Mouse (Mus musculus): ENCODE measurements around the gene Ywhag. TPM values are rescaled to one million over a fixed set of nuclear protein-coding genes. Genes with fewer than 3 reads are reported as not detected.

Ywhag gene
- polyA plus RNA-seq, 1 experiment, result 227 TPM

- no peak overlapping the region for H3K4me3 ChIP-seq (ENCODE audit: insufficient read depth, poor library complexity, severe bottlenecking)
- no peak overlapping the region for H3ac ChIP-seq (ENCODE audit: control insufficient read depth, insufficient read length, low read depth)
- peaks cover 79% of the 10 kb centered on the region for H3K36me3 ChIP-seq (ENCODE audit: control insufficient read depth, insufficient read depth)
- H3K27me3 ChIP-seq (ENCODE audit: control insufficient read depth, insufficient read depth, insufficient read length), result no peaks in the 10 kb centered on the region
- peak; percentile 25 for TF ChIP-seq MAX (IDR thresholded peaks at IDR 0.05)
- TF ChIP-seq FOSL1 (IDR thresholded peaks at IDR 0.05; ENCODE audit: insufficient read depth, low read length, poor library complexity, severe bottlenecking), result peak; percentile 87
- TF ChIP-seq CEBPB (IDR thresholded peaks at IDR 0.05; ENCODE audit: low read depth), result no peak
- no peak for TF ChIP-seq MYOG (IDR thresholded peaks at IDR 0.05; ENCODE audit: control insufficient read depth, extremely low read depth, insufficient read length)
- H3K79me2 ChIP-seq (ENCODE audit: control insufficient read depth, insufficient read depth), result peaks cover 100% of the 10 kb centered on the region
- H3K79me3 ChIP-seq (ENCODE audit: low read depth), result peaks cover 91% of the 10 kb centered on the region
Measured at GRCm38 (mm10) chr5:135911633-135912220, 22.7 kb downstream of the Ywhag start.

GRCm38 (mm10) chr5:135910813-135911212, 23.6 kb downstream of the Ywhag start:
- Histone ChIP-seq H3K27me3 (ENCODE audit: control insufficient read depth, insufficient read depth, insufficient read length) (no peaks in the 10 kb centered on the region), H3K79me3 (ENCODE audit: low read depth) (peaks cover 88% of the 10 kb centered on the region), H3K79me2 (ENCODE audit: control insufficient read depth, insufficient read depth) (peaks cover 97% of the 10 kb centered on the region), H3K36me3 (ENCODE audit: control insufficient read depth, insufficient read depth) (peaks cover 79% of the 10 kb centered on the region), H3K4me3 (ENCODE audit: insufficient read depth, poor library complexity, severe bottlenecking) (no peak overlapping the region), H3ac (ENCODE audit: control insufficient read depth, insufficient read length, low read depth) (no peak overlapping the region)
- TF ChIP-seq MYOG (IDR thresholded peaks at IDR 0.05; ENCODE audit: control insufficient read depth, extremely low read depth, insufficient read length), result no peak
- no peak for TF ChIP-seq MAX (IDR thresholded peaks at IDR 0.05)
- TF ChIP-seq FOSL1 (IDR thresholded peaks at IDR 0.05; ENCODE audit: insufficient read depth, low read length, poor library complexity, severe bottlenecking), result no peak
- TF ChIP-seq MYOD1 (IDR thresholded peaks at IDR 0.05; ENCODE audit: control insufficient read depth, insufficient read length, low read depth), result no peak
- no peak for TF ChIP-seq CEBPB (IDR thresholded peaks at IDR 0.05; ENCODE audit: low read depth)
- TF ChIP-seq USF1 (IDR thresholded peaks at IDR 0.05; ENCODE audit: low read depth), result no peak
- no peak for TF ChIP-seq CTCF (IDR thresholded peaks at IDR 0.05; ENCODE audit: control insufficient read depth, insufficient read depth, insufficient read length)

DNA sequence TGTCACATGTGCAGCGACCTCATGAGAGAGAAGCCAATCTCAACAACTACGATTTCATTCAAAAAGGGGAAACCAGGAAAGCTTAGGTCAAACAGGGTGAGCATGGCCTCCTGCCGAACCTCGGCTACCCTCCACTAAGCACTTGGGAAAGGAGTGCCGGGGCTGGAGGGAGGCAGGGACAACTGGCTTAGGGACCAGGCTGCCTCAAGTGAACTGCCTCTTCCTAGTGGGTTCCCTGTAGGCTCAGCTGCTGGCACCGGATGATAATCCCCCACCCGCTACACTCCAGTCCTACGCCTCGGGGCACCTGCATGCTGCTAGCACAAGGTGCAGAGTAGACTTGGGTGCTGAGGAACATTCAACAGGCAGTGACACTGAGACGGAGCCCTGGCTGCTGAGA, 24.8 kb downstream of the Ywhag start:
- Histone ChIP-seq H3K27me3 (ENCODE audit: control insufficient read depth, insufficient read depth, insufficient read length) (no peaks in the 10 kb centered on the region), H3K4me3 (ENCODE audit: insufficient read depth, poor library complexity, severe bottlenecking) (no peak overlapping the region), H3K36me3 (ENCODE audit: control insufficient read depth, insufficient read depth) (peaks cover 83% of the 10 kb centered on the region), H3ac (ENCODE audit: control insufficient read depth, insufficient read length, low read depth) (no peak overlapping the region), H3K79me2 (ENCODE audit: control insufficient read depth, insufficient read depth) (peaks cover 86% of the 10 kb centered on the region), H3K79me3 (ENCODE audit: low read depth) (peaks cover 76% of the 10 kb centered on the region)
- no peak for TF ChIP-seq MYOG (IDR thresholded peaks at IDR 0.05; ENCODE audit: control insufficient read depth, extremely low read depth, insufficient read length)
- TF ChIP-seq MYOD1 (IDR thresholded peaks at IDR 0.05; ENCODE audit: control insufficient read depth, insufficient read length, low read depth), result no peak
- TF ChIP-seq MAX (IDR thresholded peaks at IDR 0.05), result no peak
- TF ChIP-seq CTCF (IDR thresholded peaks at IDR 0.05; ENCODE audit: control insufficient read depth, insufficient read depth, insufficient read length), result no peak
- TF ChIP-seq CEBPB (IDR thresholded peaks at IDR 0.05; ENCODE audit: low read depth), result no peak
- no peak for TF ChIP-seq FOSL1 (IDR thresholded peaks at IDR 0.05; ENCODE audit: insufficient read depth, low read length, poor library complexity, severe bottlenecking)
- TF ChIP-seq USF1 (IDR thresholded peaks at IDR 0.05; ENCODE audit: low read depth), result no peak

DNA sequence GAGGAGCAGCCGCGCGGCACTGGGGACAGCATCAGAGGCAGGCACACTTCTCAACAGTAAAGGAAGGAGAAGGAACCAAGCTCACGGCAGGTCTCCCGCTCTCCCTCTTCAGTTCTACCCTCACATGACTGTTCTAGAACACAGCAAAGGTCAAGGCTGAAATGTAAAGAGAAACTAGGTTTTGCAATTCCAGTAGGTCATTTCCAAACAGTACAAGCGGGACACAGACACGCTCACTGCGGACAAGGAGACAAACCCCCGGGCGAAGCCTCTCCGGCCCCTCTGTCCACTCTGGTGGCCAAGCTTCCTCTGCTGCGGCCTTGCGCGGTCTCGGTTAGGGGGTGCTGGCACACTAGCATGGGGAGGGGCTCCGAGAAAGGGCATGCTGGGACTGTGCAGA, 25.4 kb downstream of the Ywhag start:
- Histone ChIP-seq H3K36me3 (ENCODE audit: control insufficient read depth, insufficient read depth) (peaks cover 83% of the 10 kb centered on the region), H3K79me2 (ENCODE audit: control insufficient read depth, insufficient read depth) (peaks cover 79% of the 10 kb centered on the region)
- TF ChIP-seq CTCF (IDR thresholded peaks at IDR 0.05; ENCODE audit: control insufficient read depth, insufficient read depth, insufficient read length), result no peak
- no peak for TF ChIP-seq MYOD1 (IDR thresholded peaks at IDR 0.05; ENCODE audit: control insufficient read depth, insufficient read length, low read depth)
- no peak for TF ChIP-seq MAX (IDR thresholded peaks at IDR 0.05)
- TF ChIP-seq USF1 (IDR thresholded peaks at IDR 0.05; ENCODE audit: low read depth), result no peak
- no peak for TF ChIP-seq FOSL1 (IDR thresholded peaks at IDR 0.05; ENCODE audit: insufficient read depth, low read length, poor library complexity, severe bottlenecking)
- no peak for TF ChIP-seq MYOG (IDR thresholded peaks at IDR 0.05; ENCODE audit: control insufficient read depth, extremely low read depth, insufficient read length)
- TF ChIP-seq CEBPB (IDR thresholded peaks at IDR 0.05; ENCODE audit: low read depth), result no peak

GRCm38 (mm10) chr5:135908185-135908584, 26.2 kb downstream of the Ywhag start:
- peaks cover 62% of the 10 kb centered on the region for H3K79me3 ChIP-seq (ENCODE audit: low read depth)
- H3K4me3 ChIP-seq (ENCODE audit: insufficient read depth, poor library complexity, severe bottlenecking), result no peak overlapping the region
- H3K36me3 ChIP-seq (ENCODE audit: control insufficient read depth, insufficient read depth), result peaks cover 76% of the 10 kb centered on the region
- no peaks in the 10 kb centered on the region for H3K27me3 ChIP-seq (ENCODE audit: control insufficient read depth, insufficient read depth, insufficient read length)
- peaks cover 71% of the 10 kb centered on the region for H3K79me2 ChIP-seq (ENCODE audit: control insufficient read depth, insufficient read depth)
- no peak overlapping the region for H3ac ChIP-seq (ENCODE audit: control insufficient read depth, insufficient read length, low read depth)
- TF ChIP-seq CTCF (IDR thresholded peaks at IDR 0.05; ENCODE audit: control insufficient read depth, insufficient read depth, insufficient read length) (no peak), FOSL1 (IDR thresholded peaks at IDR 0.05; ENCODE audit: insufficient read depth, low read length, poor library complexity, severe bottlenecking) (no peak), USF1 (IDR thresholded peaks at IDR 0.05; ENCODE audit: low read depth) (no peak), CEBPB (IDR thresholded peaks at IDR 0.05; ENCODE audit: low read depth) (no peak), MYOD1 (IDR thresholded peaks at IDR 0.05; ENCODE audit: control insufficient read depth, insufficient read length, low read depth) (no peak), MYOG (IDR thresholded peaks at IDR 0.05; ENCODE audit: control insufficient read depth, extremely low read depth, insufficient read length) (no peak), MAX (IDR thresholded peaks at IDR 0.05) (no peak)

More for the DNA sequence above, 25.4 kb downstream of the Ywhag start:
- Histone ChIP-seq H3K79me3 (ENCODE audit: low read depth) (peaks cover 70% of the 10 kb centered on the region), H3ac (ENCODE audit: control insufficient read depth, insufficient read length, low read depth) (no peak overlapping the region), H3K27me3 (ENCODE audit: control insufficient read depth, insufficient read depth, insufficient read length) (no peaks in the 10 kb centered on the region), H3K4me3 (ENCODE audit: insufficient read depth, poor library complexity, severe bottlenecking) (no peak overlapping the region)

- H3K4me3 ChIP-seq (ENCODE audit: insufficient read depth, poor library complexity, severe bottlenecking), result no peak overlapping the region
- H3K79me3 ChIP-seq (ENCODE audit: low read depth), result peaks cover 54% of the 10 kb centered on the region
- H3K36me3 ChIP-seq (ENCODE audit: control insufficient read depth, insufficient read depth), result peaks cover 71% of the 10 kb centered on the region
- peaks cover 62% of the 10 kb centered on the region for H3K79me2 ChIP-seq (ENCODE audit: control insufficient read depth, insufficient read depth)
- H3ac ChIP-seq (ENCODE audit: control insufficient read depth, insufficient read length, low read depth), result no peak overlapping the region
- no peaks in the 10 kb centered on the region for H3K27me3 ChIP-seq (ENCODE audit: control insufficient read depth, insufficient read depth, insufficient read length)
- TF ChIP-seq CTCF (IDR thresholded peaks at IDR 0.05; ENCODE audit: control insufficient read depth, insufficient read depth, insufficient read length) (no peak), FOSL1 (IDR thresholded peaks at IDR 0.05; ENCODE audit: insufficient read depth, low read length, poor library complexity, severe bottlenecking) (no peak), USF1 (IDR thresholded peaks at IDR 0.05; ENCODE audit: low read depth) (no peak), CEBPB (IDR thresholded peaks at IDR 0.05; ENCODE audit: low read depth) (no peak), MAX (IDR thresholded peaks at IDR 0.05) (no peak)
Measured at GRCm38 (mm10) chr5:135907256-135907655, 27.2 kb downstream of the Ywhag start.

Measured in C2C12 (cell line).